Mouse (Mus musculus) adrenal gland, postnatal 14 days (tissue): ENCODE results near the gene Gadd45b. TPM values are rescaled to one million over a fixed set of nuclear protein-coding genes. Genes with fewer than 3 reads are reported as not detected.

Source experiments
- DNase-seq: peaks from one replicate; pipeline ENCODE4 v3.0.0; 2021; ENCODE audit warnings: mixed read lengths
- long read RNA-seq, 2 experiments: library from polyadenylated mRNA; stranded (forward); transcript quantifications; one replicate each; pipeline ENCODE4 v2.0.0; 2021
- total RNA-seq: library from RNA; stranded (reverse); gene quantifications from 2 replicates; pipeline ENCODE4 v1.2.3, GENCODE M21; 2021

Gene Gadd45b
- 29.8 and 91.3 TPM in 2 replicates for total RNA-seq
- long read RNA-seq, experiment 1, transcript Gadd45b-201 (4 exons, 1,284 nt) = major isoform, 15 of 20 reads
- long read RNA-seq, experiment 1, partial matches to known transcripts = 0 of 20 reads
- long read RNA-seq, experiment 1, other reads (novel, unspliced or antisense) = 2 of 20 reads
- long read RNA-seq, experiment 2, transcript Gadd45b-201 (4 exons, 1,284 nt) = major isoform, 27 of 34 reads
- long read RNA-seq, experiment 2, partial matches to known transcripts = 0 of 34 reads
- long read RNA-seq, experiment 2, other reads (novel, unspliced or antisense) = 4 of 34 reads

DNA sequence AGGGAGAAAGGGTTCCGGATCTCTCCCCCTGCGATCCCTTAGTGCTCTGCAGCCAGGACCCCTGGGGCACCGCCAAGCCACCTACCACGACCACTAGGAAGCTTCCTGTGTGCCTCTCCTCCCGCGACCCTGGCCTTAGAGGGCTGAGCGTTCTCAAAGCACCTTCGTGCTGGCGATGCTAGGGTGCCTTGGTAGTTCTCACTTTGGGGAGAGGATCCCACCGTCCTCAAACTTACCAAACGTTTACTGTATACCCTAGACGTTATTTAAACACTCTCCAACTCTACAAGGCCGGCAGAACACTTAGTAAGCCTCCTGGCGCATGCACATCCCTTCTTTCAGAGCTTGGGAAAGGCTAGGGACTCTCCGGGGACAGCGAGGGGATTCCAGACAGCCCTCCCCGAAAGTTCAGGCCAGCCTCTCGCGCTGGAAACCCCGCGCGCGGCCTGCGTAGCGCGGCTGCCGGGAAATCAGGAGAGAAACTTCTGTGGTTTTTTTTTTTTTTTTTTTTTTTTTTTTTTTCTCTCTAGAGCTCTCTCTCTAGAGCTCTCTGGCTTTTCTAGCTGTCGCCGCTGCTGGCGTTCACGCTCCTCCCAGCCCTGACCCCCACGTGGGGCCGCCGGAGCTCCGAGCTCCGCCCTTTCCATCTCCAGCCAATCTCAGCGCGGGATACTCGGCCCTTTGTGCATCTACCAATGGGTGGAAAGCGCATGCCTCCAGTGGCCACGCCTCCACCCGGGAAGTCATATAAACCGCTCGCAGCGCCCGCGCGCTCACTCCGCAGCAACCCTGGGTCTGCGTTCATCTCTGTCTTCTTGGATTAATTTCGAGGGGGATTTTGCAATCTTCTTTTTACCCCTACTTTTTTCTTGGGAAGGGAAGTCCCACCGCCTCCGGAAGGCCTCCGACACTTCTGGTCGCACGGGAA lies at the start of gene Gadd45b:
Gene Gadd45b (plus strand): TSS at position 775 of the 928 bp plus-strand sequence.
- peak; percentile 100 for DNase-seq

DNA sequence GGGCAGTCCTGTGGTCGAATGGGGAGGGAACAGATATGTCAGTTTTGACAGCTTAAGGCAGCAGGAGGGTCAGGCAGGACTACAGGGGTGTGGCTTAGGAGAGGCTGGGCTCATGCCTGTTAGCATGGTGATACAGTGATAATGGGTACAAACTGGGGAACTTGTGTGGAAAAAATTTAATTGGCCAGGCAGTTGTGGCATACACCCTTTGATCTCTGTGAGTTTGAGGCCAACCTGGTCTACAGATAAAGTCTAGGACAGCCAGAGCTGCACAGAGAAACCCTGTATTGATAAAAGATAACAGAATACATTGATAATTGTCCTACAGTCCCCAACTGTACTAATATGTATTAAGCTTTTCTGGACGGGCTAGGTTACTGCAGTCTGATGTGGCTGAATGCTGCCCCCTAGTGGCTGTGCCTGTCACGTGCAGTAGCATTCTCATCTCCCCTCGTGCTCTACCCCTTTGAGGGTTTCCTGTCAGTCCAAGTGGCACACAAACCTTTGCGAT lies 49.7 kb upstream of the Gadd45b start:
- peak; percentile 87 for DNase-seq

DNA sequence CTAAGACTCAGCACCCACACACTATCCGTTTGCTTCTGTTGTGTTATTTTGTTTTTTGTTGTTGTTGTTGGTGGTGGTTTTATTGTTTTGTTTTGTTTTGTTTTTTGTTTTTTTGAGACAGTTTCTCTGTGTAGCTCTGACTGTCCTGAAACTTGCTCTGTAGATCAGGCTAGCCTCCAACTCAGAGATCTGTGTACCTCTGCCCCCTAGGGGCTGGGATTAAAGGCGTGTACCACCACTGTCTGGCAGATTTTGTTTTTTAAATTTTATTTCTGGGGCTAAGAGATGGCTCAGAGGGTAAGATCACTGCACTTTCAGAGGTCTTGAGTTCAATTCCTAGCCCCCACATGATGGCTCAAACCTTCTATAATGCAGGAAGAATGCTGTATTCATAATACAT lies 49.0 kb upstream of the Gadd45b start:
- no peak for DNase-seq

DNA sequence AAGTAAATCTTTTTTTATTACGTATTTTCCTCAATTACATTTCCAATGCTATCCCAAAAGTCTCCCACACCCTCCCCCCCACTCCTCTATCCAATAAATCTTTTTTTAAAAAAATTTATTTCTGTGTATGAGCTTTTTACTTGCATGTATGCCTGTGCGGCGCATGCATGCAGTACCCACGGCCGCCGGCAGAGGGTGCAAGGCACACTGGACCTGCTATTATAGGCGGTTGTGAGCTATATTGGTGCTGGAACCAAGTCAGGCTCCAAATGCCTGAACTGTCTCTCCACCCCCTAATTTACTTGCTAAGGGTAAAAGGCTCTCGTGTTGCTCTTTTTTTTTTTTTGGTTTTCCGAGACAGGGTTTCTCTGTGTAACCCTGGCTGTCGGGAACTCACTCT lies 48.6 kb upstream of the Gadd45b start:
- peak; percentile 84 for DNase-seq

DNA sequence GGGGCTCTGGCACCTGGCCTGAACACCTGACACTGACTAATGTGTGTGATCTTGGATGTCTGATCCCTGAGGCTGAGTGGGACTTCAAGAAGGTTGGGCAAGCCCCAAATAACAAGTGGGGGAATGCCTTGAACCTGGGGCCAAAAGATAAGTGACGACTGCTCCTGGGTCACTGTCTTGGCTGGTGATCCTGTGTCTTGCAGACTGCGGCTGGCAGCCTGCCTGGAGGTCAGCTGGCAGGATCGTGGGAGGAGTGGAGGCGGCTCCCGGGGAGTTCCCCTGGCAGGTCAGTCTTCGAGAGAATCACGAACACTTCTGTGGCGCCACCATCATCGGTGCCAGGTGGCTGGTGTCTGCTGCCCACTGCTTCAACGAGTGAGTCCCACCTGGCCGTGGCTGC lies 42.7 kb upstream of the Gadd45b start:
- peak; percentile 91 for DNase-seq

DNA sequence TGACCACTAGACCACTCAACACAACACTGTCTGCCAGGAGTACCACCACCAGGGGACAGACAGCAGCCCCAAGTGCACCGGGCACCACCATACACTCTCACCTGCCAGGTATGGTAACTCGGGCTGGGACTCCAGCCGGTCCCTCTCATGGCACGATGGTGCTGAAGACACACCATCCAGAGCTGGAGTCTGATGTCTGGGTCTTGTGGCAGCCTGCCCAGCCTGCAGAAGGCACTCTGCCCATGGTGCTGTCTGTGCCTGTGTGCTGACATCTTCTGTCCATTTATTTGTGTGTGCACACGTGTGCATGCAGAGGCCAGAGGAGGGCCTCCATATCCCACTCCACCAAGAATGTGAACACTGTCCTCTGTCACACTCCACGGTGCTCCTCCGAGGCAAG lies 34.8 kb upstream of the Gadd45b start:
- DNase-seq = no peak

DNA sequence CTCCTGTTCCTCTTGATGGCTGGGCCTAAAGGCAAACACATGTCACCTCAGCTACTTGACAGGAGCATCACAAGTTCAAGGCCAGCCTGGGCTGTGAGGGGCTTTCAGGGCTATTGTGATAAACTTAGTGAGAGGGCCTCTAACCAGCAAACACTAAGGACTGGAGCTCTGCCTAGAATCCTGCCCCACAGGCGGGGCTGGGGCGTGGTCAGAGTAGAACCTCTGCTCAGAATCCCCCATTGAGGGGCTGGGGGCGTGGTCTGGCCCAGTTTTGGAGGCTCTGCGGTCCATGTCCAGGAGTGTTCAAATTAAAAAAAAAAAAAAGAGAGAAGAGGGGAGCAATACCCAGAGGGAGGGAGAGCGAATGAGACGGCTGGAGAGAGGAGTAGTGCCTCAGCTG lies 34.2 kb upstream of the Gadd45b start:
- DNase-seq = no peak

DNA sequence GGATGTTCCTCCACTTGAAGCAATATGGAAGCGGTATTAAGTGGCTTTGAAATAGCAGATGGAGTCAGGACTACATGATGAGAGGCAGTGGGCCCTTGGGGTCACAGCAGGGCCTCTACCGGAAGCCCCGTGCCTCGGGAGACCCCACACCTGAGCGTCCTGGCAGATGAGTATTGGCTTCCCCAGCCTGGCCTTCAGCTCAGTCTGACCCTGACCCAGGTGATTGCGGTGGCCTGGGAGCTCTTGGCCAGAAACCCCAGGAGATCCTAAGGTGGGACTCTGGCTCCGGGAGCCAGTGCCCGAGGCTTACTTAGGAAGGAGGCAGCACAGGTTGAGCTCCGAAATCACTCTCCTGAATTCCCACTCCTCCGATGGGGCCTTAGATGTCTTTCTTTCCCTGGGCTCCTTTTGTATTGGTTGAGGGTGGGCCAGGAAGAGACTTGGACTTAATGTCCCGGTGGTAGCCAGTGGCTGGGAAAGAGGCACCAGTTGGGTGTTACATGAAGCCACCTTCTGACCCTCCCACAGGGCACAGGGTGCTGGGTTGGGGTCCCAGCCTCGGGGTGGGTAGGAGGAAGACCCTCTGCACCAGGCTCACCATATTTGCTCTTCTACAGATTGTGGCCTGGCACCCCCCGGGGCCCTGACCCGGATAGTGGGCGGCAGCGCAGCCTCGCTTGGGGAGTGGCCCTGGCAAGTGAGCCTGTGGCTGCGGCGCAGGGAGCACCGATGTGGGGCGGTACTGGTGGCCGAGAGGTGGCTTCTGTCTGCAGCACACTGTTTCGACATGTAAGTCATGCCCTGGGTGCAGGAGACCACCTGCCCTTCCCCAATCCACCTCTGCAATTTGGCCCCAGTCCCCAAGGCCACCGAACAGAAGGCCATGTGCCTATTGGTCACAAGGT lies 33.0 kb upstream of the Gadd45b start:
- peak; percentile 41 for DNase-seq

DNA sequence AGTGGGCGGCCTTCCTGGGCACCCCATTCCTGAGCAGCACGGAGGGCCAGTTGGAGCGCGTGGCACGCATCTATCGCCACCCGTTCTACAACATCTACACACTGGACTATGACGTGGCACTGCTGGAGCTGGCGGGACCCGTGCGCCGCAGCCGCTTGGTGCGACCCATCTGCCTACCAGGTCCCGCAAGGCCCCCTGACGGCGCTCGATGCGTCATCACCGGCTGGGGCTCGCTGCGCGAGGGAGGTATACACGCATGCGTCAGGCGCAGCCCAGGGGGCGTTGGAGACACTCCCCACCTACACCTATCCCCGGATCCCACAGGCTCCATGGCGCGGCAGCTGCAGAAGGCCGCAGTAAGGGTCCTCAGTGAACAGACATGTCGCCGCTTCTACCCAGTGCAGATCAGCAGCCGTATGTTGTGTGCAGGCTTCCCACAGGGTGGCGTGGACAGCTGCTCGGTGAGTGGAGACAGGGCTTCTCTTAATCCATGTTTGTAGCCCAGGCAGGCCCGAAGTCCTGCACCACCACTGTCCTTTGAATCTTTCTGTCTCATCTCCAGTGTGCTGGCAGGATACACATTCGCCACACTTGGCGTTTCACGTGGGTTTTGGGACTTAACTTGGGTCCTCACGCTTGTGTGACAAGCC lies 31.9 kb upstream of the Gadd45b start:
- DNase-seq = peak; percentile 57

DNA sequence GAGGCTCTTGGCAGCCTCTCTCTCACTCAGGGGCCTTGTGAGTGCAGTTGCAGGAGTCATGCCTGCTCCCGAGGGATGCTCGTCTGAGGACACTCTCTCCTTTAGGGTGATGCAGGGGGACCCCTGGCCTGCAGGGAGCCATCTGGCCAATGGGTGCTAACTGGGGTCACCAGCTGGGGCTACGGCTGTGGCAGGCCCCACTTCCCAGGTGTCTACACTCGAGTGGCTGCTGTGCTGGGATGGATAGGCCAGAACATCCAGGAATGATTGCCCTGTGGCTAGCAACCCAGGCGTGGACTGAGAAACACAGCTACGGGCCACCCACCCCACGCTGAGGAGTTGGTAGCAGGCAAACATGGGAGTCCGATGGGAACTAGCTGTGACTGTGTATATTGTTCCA lies 30.8 kb upstream of the Gadd45b start:
- DNase-seq = no peak

DNA sequence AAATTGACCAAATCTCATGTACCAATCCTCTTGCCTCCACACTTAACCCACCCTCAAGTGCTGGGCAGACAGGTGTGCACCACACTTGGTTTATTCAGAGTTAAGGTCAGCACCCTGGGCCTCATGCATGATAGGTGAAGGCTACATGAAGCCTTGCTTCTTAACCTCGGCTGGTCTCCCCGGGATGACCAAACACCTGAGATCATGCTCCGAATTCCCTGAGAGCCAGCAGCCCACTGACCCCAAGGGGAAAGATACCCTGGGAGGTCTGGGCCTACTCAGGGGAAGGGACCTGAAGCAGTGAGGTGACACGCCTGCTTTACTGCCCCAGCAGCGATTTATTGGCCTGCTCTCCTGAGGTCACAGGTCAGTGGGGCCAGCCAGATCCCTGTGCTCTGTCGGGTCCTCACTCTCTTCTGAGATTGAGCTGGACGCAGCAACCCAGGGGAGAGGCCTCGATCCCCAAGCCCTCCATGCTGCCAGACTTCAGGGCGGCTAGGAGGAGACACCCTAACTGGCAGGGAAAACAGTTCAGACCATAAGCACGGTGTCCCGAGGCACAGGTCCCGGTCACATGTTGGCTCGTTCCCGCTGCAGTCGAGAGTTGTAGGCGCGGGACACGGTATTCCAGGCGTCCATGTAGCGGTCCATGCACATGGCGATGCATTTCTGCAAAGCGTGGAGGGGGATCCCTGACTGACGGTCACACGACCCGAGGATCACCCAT lies 30.1 kb upstream of the Gadd45b start:
- DNase-seq = no peak

DNA sequence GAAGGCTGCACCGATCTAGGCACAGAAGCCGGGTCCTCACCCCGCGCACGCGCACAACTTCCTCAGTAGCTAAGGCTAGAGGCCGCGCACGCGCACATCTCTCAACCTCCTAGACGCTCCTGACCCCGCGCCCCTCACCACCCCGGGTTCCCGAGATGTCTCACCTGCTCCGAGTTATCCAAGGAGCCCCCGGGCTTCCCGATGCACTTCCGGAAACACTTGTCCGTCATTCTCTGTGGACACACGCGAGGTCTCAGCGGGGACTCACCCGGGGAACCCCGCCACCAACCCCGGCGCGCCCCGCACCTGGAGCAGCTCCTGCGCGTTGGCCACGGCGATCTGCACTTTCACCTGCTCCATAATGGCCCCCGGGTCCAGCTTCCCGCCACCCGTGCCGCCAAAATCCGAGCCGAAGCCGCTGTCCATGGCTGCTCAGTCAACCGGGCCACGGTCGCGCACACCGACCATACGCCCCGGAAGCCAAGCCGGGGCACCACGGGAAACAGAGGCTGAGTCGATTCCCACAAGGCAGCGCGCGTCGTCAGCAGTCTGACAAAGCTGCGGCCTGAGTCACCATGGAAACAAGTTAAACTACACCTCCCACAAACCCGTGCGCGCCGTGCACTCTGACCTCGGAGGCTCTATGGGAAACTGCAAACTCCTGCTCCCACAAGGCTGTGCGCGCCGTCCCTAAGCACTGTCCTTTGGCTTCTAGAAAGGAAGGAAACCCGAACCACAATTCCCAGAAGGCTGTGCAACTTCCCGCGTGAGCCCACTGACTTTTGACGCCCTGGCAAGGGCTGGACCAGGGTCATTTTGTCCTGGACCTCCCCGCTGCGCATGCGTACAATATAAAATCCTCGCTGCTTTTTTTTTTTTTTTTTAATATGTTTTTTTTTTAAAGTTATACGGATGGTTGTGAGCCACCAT lies 29.3 kb upstream of the Gadd45b start, which contains the start of gene Timm13:
Gene Timm13 (minus strand): TSS at position 652 of the 930 bp plus-strand sequence.
- peak; percentile 98 for DNase-seq

DNA sequence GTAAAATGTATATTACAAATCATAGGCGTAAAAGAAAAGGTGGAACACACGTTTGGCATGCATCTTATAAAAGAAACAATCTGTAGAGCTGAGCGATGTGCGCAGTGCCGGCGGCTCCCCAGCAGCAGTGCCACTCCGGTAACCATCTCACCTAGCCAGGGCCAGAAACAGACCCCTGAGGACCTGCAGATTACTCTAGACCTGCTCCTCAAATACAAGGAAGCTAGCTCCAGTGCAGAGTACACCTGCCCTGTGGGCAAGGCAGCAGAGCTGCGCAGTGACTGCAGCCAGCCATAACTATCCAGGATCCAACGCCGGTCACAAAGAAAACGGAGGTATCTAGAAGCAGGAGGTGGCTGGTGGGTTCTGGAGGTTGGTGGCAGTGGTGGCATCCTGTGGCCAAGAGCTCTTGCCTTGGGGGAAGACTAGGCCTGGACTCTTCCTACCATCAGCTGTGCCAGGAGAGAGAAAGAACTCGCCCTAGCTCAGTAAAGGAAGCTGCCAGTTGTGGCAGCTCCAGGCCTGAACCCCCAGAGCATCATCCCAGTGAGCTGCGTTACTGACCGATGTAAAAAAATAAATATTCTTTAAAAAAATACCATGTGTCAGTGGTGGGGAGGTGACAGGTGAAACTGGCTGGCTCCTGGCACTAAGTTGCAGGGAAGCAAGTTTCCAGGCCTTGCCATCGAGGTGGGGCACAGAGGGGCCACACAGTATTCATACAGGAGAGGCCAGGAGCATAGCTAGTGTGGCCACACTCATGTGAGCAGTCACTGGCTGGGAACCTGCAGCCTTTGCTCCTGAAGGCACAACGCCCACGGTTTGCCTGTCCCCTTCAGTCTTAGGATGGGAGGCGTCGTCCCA lies 28.2 kb upstream of the Gadd45b start:
- no peak for DNase-seq

DNA sequence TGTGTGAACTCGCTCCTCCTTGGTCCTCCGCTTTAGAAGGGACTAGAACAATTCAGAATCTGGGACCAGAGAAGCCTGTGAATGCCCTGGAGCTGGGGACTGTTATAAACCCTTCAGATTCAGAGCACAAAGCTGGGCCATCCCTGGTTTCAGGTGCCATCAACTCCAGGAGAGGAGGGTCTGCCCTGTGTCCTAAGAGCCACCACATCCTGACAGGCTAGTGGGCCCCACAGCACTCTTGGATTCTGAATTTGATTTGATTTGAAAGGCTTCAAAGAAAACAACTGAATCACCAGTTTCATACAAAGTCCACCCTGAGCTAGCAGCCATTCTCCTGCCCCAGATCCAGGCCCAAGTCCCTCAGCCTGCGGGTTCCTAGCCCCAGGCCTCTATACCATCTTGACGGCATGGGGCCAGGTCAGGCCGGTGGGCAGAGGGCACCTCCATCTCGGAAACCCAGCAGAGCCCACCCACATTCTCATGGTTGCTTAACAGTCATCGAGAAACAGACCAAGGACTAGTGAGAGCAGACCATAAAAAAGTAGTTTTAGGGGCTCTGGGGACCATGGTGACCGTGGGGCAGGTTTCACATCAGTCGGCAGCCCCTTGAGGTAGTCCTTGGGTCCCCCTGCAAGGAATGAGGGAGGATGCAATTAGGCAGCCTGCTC lies 27.5 kb upstream of the Gadd45b start:
- no peak for DNase-seq

DNA sequence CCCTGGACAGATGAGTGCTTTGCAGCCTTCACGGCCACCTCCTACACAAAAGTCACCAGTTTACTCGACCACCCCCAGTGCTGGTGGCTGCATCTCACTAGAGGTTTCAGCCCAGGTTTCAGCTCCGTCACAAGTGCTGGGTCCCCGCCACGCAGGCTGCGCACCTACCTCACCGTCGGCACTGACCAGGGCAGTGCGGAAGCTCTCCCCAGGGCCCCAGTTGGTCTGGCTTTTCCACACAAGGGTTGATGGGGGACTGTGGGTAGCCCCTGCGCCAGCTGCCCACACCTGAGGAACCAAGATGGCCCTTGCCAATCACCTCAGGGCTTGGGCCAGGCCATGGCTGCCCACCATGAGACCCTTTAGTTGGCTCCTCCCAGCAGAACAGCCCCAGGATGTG lies 26.6 kb upstream of the Gadd45b start:
- DNase-seq = no peak

DNA sequence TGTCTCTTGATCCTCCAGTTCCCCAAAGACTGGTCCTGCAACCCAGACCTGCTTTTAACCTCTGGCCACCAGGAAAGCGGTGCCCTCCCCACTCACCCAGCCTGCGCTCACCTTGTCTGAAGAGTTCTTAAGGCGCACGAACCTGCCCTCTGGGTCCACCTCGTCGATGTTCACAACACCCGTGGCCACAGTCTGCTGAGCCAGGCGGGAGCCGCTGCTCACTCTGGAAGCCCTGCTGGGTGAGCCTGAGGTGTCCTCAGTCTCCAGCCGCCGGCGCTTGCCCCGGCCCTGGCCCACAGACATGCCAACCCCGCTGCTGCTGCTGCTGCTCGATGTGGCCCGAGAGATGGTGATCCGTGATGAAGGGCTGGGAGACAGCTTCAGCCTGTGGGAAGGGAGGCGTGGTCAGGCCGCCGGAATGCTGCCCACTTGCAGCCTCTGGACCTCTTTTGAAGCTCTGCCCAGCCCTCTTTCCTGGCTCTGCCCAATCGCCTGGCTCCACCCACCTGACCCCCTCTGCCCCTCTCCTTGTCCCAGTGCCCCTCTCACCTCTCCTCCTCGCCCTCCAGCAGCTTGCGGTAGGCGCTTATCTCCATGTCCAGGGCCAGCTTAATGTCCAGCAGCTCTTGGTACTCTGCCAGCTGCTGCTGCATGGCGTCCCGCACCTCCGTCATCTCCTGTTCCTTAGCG lies 25.7 kb upstream of the Gadd45b start:
- DNase-seq = peak; percentile 53

DNA sequence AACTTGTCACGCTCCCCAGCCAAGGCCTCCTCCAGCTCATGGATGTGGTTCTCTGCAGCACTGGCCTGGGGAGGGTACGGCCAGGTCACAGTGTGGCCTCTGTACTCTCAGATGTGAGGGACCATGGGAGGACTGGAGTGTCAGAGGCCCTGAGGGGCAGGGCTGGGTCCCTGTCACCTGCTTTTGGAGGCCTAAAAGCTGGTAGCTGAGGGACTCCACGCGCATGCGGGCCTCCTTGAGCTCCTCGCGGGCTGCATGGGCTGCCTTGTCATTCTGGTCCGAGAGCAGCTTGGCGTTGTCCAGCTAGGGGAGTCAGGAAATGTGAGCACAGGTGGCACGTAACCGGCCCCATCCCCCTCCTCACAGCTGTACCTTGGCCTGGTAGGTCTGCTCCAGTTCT lies 25.2 kb upstream of the Gadd45b start:
- no peak for DNase-seq
